Mouse (Mus musculus) cerebellum, adult 9-10 months (tissue): ENCODE results near the gene Pak1.

Source experiments
- DNase-seq: peaks from one replicate; pipeline ENCODE4 v3.0.0; 2022

The Pak1 gene

DNA sequence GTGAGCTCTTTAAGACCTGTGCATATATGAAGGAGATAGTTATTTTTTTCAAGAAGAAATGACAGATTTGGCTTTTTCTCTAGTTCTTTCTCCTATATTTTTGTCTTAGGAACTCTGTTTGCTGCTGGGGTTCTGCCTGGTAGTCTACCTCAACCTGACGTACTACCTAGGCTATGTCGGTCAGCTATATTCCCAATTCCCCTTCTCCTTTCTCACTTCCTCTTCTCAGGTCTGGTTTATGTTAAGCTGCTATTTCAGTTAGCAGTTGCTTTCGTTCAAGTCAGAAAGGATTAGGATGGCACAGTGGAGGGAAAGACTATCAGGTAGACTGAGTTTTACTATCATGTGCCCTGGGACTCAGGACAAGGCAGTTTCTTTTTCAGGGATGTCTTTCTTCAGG is 75.2 kb downstream of the Pak1 start:
- DNase-seq = no peak

DNA sequence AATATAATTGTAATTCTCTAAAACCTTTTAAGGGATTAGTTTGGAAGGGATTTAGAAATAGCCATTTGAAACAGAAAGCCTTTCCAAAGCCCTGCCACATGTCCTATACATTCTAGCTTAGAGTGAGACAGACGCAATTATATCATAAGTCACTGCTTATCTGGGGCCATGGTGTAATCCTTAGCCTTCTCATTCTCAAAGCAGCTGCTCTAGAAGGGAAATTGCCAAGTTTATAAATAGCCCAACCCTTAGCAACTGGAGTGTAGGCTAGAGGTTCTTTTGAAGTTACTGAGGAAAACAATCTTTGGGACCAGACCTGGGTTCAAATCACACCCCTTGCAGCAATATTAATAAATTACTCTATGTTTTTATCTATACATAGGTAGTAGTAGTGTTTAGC is 76.2 kb downstream of the Pak1 start:
- no peak for DNase-seq

DNA sequence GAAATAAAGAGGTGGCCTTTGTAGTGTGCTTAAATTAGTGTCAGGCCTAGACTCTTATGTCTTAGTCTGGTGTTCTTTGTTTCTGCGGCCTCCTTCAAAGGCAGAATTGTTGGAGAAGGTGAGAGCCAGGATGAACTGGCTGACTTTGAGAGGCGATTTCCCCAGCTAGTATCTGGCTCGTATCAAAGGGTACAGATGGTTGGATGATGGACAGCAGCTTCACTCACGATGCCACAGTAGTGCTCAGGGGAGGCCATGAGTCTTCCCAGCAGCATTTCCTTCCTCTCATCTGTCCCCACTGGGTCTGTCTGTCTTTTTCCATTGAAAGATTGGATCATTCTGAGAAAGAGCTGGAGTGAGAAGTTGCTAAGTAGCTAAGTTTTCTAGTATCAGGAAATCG is 79.5 kb downstream of the Pak1 start:
- peak; percentile 86 for DNase-seq

DNA sequence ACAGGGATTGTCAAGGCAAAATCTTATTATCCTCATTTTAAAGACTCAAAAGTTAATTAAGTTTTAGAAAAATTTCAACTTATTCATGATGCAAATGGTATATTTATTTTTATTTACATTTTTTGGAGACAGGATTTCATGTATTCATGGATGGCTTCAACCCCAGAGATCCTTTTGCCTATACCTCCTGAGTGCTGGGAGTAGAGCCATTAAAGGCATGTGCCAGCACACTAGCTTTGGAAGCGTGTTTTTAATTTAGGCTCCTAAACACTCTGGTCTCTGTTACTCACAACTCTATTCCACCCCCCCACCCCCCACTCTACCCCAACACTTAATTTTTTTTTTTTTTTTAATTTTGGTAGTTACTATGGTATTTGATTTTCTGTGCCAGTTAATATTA is 80.4 kb downstream of the Pak1 start:
- DNase-seq = no peak

DNA sequence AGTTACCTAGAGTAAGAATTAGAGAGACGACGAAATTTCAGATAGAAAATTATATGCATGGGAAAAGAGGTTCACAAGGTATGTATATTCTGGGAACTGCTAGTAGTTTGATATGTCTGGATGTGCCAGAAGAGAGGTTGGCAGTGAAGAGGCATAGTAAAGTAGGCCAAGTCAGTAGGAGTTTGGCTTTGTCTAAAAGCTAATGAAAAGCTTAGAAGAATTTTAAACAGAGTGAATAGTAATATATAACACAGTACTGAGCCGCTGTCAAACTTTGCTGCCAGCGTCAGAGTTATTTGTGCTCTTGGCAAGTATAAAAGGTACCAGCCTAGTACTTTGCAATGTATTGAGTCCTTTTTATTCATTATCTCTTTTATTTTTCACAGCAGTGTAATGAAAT is 84.1 kb downstream of the Pak1 start:
- peak; percentile 63 for DNase-seq

DNA sequence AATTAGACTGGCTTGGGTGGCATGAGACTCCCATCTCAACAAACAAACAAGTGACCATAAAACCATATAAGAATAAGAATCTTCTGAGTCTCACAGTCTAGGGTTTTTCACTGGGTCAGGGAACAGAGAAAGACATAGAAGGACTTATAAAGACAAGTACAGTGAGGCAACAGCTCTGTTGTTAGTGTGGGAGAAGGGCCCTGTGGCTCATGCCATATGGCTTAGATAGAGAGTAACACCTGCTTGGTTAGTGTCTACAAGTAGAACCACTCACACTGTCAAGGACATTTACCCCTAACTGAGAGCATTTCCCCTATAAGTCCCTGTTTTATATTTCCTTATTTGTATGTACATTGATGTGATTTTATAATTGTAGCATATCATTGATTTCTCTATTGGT is 85.0 kb downstream of the Pak1 start:
- DNase-seq = peak; percentile 75

DNA sequence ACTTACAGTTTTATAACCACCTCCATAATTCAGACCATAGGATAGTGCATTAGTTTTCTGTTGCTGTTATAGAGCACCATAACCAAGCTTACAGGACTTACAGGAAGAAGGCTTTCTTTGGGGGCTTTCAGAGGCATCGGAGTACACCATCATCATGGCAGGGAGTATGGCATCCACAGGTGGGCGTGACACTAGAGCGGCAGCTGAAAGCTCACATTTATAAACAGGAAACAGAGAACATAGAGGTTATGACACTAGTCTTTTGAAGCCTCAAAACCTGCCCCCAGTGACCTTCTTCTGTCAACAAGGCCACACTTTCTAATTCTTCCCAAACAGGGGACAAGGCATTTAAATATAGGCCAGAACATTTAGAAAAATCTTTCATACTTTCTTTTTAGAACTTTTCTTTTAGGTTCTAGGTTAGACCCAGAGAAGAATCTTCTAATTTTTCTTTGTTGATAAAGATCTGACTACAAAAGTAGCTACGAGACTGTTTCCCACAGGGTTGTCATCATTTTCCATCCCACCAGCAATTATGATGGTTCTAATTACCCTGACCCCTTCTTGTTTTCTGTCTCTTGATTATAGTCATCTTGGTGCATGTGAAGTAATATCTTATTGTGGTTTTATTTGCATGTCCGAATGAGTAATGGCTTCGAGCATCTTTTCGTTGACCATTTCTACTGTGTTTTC is 89.7 kb downstream of the Pak1 start:
- DNase-seq = no peak

DNA sequence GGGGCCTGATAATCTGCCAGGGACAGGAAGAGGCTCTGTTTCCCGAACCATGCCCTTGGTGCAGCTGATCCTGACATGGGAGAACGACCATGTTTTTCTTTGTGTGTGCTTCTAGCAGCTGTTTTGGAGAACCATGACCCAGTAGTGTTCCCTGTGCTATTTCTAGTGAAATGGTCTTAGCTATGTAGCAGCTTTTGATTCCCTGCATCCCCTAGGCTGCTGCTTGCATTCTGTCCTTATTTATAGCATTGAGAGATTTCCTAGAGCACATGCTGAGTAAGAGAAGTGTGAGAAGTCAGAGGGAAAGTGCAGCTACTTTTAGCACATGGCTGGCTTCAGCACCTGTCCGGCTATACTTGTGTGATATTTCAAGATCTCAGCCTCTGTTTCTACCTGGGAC is 123.3 kb downstream of the Pak1 start:
- no peak for DNase-seq

DNA sequence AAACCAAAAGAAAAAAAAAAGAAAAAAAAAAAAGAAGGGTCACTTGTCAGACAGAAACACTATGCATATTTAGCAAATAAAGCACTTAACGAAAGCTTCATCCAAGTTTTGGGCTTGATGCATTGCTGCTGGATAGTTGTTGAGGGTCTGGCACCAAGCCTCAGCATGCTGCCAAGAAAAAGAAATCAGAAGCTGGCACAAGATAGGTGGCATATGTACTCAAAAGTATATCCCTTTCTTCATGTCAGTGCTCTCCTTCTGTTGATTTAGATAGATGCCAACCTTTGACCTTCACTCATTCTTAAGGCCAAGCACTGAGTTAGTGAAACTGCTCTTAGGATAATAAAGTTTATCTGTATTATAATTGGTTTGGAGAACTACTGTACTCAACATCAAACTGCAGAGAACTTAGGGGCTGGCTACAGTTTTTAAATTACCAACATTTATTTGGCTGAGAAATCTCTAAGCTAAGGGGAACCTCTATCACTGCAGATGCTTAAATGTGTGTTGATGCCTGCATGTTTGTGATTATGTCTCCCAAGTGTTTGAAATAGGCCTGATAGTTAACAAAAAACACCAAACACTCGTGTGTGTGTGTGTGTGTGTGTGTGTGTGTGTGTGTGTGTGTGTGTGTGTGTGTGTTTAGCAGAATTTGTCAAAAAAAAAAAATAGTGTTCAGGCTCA is 126.6 kb downstream of the Pak1 start:
- peak; percentile 57 for DNase-seq

DNA sequence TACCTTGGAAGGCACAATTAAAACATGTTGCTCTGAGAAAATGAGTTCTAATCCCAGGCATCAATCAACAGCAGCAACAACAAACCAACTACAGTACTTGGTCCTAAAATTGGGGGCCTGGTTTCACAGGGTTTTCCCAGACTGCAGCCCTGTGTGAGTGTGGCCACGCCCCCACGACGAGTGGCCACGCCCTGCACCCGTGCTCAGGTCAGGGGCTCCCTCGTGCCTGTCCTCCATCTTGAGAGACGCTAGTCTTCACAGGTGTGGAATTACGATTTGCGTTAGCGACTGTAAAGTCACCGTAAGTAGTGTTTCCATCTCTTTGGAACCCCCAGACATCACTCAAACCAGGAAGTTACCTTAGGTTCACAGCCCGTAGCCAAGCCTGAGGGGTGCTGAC is 131.4 kb downstream of the Pak1 start, which contains the start of gene Gdpd4:
Gene Gdpd4 (plus strand): TSS at position 214 of the 400 bp plus-strand sequence.
- no peak for DNase-seq

DNA sequence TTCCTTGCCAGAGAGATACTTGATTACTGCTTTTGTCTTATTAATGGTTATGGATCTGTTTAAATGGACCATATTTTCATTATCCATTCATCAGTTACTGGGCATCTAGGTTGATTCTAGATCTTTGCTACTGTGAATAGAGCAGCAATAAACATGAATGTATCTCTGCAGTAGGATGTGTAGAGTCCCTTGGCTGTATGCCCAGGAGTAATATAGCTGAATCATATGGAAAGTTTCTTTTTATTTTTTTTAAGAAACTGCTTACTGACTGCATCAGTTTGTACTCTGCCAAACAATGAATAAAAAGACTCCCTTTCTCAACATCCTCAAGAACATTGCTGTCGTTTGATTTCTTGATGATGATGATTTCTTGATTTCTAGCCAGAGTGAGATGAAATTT is 137.5 kb downstream of the Pak1 start:
- DNase-seq = no peak

DNA sequence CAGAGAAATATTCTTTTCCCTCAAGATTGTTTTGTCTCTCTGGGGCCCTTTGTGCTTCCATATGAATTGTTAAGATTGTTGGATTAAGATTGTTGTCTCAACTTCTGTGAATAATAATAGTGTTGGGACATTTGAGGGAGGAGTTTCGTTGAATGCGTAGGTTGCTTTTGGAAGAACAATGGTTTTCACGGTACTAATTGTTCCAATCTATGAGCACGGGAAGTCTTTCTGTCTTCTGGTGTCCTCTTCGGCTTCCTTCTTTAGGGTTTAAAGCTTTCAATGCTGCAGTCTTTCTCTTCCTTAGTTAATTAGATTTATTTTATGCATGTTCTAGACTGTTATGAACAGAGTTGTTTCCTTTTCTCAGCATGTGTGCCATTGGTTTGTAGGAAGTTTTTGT is 138.6 kb downstream of the Pak1 start:
- no peak for DNase-seq

DNA sequence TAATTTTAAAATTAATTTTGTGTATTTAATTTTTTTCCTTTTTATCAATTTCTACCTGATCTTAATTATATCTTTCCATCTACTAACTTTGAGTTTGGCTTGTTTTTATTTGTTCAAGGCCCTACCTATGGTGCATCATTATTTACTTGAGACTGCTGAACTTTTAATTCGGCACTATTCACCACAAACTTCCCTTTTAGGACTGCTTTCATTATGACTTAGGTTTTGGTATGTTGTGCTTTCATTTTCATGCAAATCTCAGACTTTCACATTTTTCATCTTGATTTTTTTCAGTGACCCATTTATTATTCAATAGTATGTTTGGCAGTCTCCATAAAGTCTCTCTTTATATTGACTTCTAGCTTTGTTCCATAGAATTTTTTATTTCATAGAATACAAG is 156.1 kb downstream of the Pak1 start:
- DNase-seq = no peak
